Mouse (Mus musculus) thymus, adult 18-20 months (tissue): ENCODE results near the gene Sh3pxd2a.

Experiments used
- DNase-seq, 2 experiments: peaks; one replicate each; pipeline ENCODE4 v3.0.0; 2022; ENCODE audit warnings: mixed read lengths in 2 of 2

The Sh3pxd2a gene

GRCm38 (mm10) chr19:47228725-47229252 lies 235.4 kb downstream of the Sh3pxd2a start:
- no peak for DNase-seq

- no peak for DNase-seq
Observed at GRCm38 (mm10) chr19:47225791-47226190, 238.4 kb downstream of the Sh3pxd2a start.

- no peak for DNase-seq
Observed at GRCm38 (mm10) chr19:47224743-47225142, 239.5 kb downstream of the Sh3pxd2a start.

GRCm38 (mm10) chr19:47222841-47223557 lies 241.2 kb downstream of the Sh3pxd2a start:
- no peak for DNase-seq

GRCm38 (mm10) chr19:47222154-47222840 lies 241.9 kb downstream of the Sh3pxd2a start:
- no peak for DNase-seq

- no peak for DNase-seq
Observed at GRCm38 (mm10) chr19:47221500-47222153, 242.6 kb downstream of the Sh3pxd2a start.

GRCm38 (mm10) chr19:47221006-47221405 lies 243.2 kb downstream of the Sh3pxd2a start:
- no peak for DNase-seq

- no peak for DNase-seq
Observed at GRCm38 (mm10) chr19:47220232-47220631, 244.0 kb downstream of the Sh3pxd2a start.

- DNase-seq: no peak
Observed at GRCm38 (mm10) chr19:47219622-47220021, 244.6 kb downstream of the Sh3pxd2a start.

- DNase-seq: no peak
Observed at GRCm38 (mm10) chr19:47216766-47217165, 247.4 kb downstream of the Sh3pxd2a start.

GRCm38 (mm10) chr19:47213470-47213869 lies 250.7 kb downstream of the Sh3pxd2a start:
- DNase-seq: no peak

- no peak for DNase-seq
Observed at GRCm38 (mm10) chr19:47212401-47212800, 251.8 kb downstream of the Sh3pxd2a start.

GRCm38 (mm10) chr19:47211609-47212312 lies 252.4 kb downstream of the Sh3pxd2a start:
- DNase-seq: no peak

- no peak for DNase-seq
Observed at GRCm38 (mm10) chr19:47210432-47210831, 253.8 kb downstream of the Sh3pxd2a start.
